8 mouse cellular contexts compared by ENCODE assay signal in genomic region chr6:56691205-56691604, GRCm38 (mm10). TPM values are rescaled to one million over a fixed set of nuclear protein-coding genes. Genes with fewer than 3 reads are reported as not detected.
DNase-seq lines count a peak whose midpoint lies in the region; ATAC-seq and TF ChIP-seq lines count a peak whose summit lies in the region.

No protein-coding gene starts in this region.

- no peaks in the 10 kb centered on the region for H3K4me1 ChIP-seq in kidney, embryonic 16.5 days (ENCODE audit: insufficient read depth, low read length)
- no peaks in the 10 kb centered on the region for H3K4me1 ChIP-seq in liver, embryonic 11.5 days (replicated peaks; ENCODE audit: control insufficient read depth, insufficient read depth, low read length)
- H3K4me1 ChIP-seq in neural tube, embryonic 13.5 days (replicated peaks): 0 out of 2 replicates have a peak, but pooled peaks cover 2% of the 10 kb centered on the region

- peak; percentile 76 for DNase-seq in A20 (ENCODE audit: low read depth, low spot score)
- peak; percentile 42 for DNase-seq in WW6 (ENCODE audit: low read depth, low spot score)
- DNase-seq in cerebellum, postnatal 36 days: peak; percentile 37 to 63
- peak; percentile 57 for DNase-seq in gastrocnemius, adult 2 months
- DNase-seq in liver, embryonic 11.5 days (ENCODE audit: low spot score): peak; percentile 45
- DNase-seq in testis, postnatal 14 days (ENCODE audit: low spot score): peak; percentile 55

- H3K4me3 ChIP-seq in gastrocnemius, adult 2 months: no peak overlapping the region
- H3K4me3 ChIP-seq in kidney, embryonic 16.5 days (ENCODE audit: low read length): no peak overlapping the region
- H3K4me3 ChIP-seq in liver, embryonic 11.5 days (ENCODE audit: low read depth, low read length): no peak overlapping the region
- H3K4me3 ChIP-seq in neural tube, embryonic 13.5 days: no peak overlapping the region

- ATAC-seq in kidney, embryonic 16.5 days (ENCODE audit: low FRiP score, low TSS enrichment): peak; percentile 69; the same call in 1 of the 2 replicates
- peak; percentile 49; the same call in 1 of the 2 replicates for ATAC-seq in liver, embryonic 11.5 days (replicated peaks; ENCODE audit: low FRiP score)
- peak; percentile 40; the same call in 1 of the 2 replicates for ATAC-seq in neural tube, embryonic 13.5 days (ENCODE audit: low read depth)

- H3K36me3 ChIP-seq in kidney, embryonic 16.5 days (ENCODE audit: insufficient read depth, low read length): no peaks in the 10 kb centered on the region
- no peaks in the 10 kb centered on the region for H3K36me3 ChIP-seq in liver, embryonic 11.5 days (ENCODE audit: control insufficient read depth, insufficient read depth, low read length)
- H3K36me3 ChIP-seq in neural tube, embryonic 13.5 days: no peaks in the 10 kb centered on the region

- H3K27me3 ChIP-seq in kidney, embryonic 16.5 days (ENCODE audit: insufficient read depth, low read length): no peaks in the 10 kb centered on the region
- H3K27me3 ChIP-seq in liver, embryonic 11.5 days (replicated peaks; ENCODE audit: control insufficient read depth, insufficient read depth, low read length): no peaks in the 10 kb centered on the region
- H3K27me3 ChIP-seq in neural tube, embryonic 13.5 days: peaks cover 3% of the 10 kb centered on the region; the same call in 1 of the 2 replicates

- no peaks in the 10 kb centered on the region for H3K9me3 ChIP-seq in kidney, embryonic 16.5 days (ENCODE audit: low read length)
- no peaks in the 10 kb centered on the region for H3K9me3 ChIP-seq in liver, embryonic 11.5 days (ENCODE audit: control insufficient read depth, low read length)
- H3K9me3 ChIP-seq in neural tube, embryonic 13.5 days: no peaks in the 10 kb centered on the region

- WGBS in kidney, embryonic 16.5 days: 2% methylated on average over 2 of the region's 2 CpGs
- WGBS in liver, embryonic 11.5 days: 5% methylated on average over 2 of the region's 2 CpGs
- WGBS in neural tube, embryonic 13.5 days: 4% methylated on average over 2 of the region's 2 CpGs

- intact Hi-C loops in gastrocnemius, adult 2 months (cut with DNase I): loop anchor here (2.0 kb wide), 2 partner anchors 210 to 624 kb away; no protein-coding TSS in a partner anchor

- H3K27ac ChIP-seq in gastrocnemius, adult 2 months: no peak overlapping the region
- H3K27ac ChIP-seq in kidney, embryonic 16.5 days (ENCODE audit: low read length): no peak overlapping the region
- H3K27ac ChIP-seq in liver, embryonic 11.5 days (ENCODE audit: low read depth, low read length): no peak overlapping the region
- no peak overlapping the region for H3K27ac ChIP-seq in neural tube, embryonic 13.5 days (replicated peaks)

- no peak overlapping the region for H3K9ac ChIP-seq in kidney, embryonic 16.5 days (replicated peaks; ENCODE audit: low read length)
- H3K9ac ChIP-seq in liver, embryonic 11.5 days (ENCODE audit: low read depth, low read length): no peak overlapping the region
- H3K9ac ChIP-seq in neural tube, embryonic 13.5 days: no peak overlapping the region

- peak; percentile 80 for TF ChIP-seq CTCF in gastrocnemius, adult 2 months (IDR thresholded peaks at IDR 0.05)

- no peak overlapping the region for H3K4me2 ChIP-seq in kidney, embryonic 16.5 days (replicated peaks; ENCODE audit: low read depth, low read length)
- no peak overlapping the region for H3K4me2 ChIP-seq in liver, embryonic 11.5 days
- H3K4me2 ChIP-seq in neural tube, embryonic 13.5 days: no peak overlapping the region

RNA-seq across cellular contexts. Expression of gene Lsm5, which starts 13.3 kb away (rescaled TPM):
- total RNA-seq in gastrocnemius, adult 2 months (2021): 10 to 100 TPM; 15.5 to 17.5 TPM
- polyA plus RNA-seq in kidney, embryonic 16.5 days (2015; fragmentation: Nextera tagmentation; extraction: Ambion mirVana): 97.0 and 98.5 TPM in 2 replicates
- 187 and 188 TPM in 2 replicates for polyA plus RNA-seq in liver, embryonic 11.5 days (2014; fragmentation: Nextera tagmentation; extraction: Ambion mirVana)
- 90.2 and 91.6 TPM in 2 replicates for polyA plus RNA-seq in neural tube, embryonic 13.5 days (2015; fragmentation: Nextera tagmentation; extraction: Ambion mirVana)

RNA-seq across cellular contexts. Expression of gene Avl9, which starts 23.5 kb away (rescaled TPM):
- 1 to 10 TPM; 3.8 to 4.5 TPM for total RNA-seq in gastrocnemius, adult 2 months (2021)
- polyA plus RNA-seq in kidney, embryonic 16.5 days (2015; fragmentation: Nextera tagmentation; extraction: Ambion mirVana): 11.6 and 12.1 TPM in 2 replicates
- polyA plus RNA-seq in liver, embryonic 11.5 days (2014; fragmentation: Nextera tagmentation; extraction: Ambion mirVana): 8.9 and 10.8 TPM in 2 replicates
- 26.5 and 29.5 TPM in 2 replicates for polyA plus RNA-seq in neural tube, embryonic 13.5 days (2015; fragmentation: Nextera tagmentation; extraction: Ambion mirVana)
